Mouse (Mus musculus): Measurements from ENCODE around the gene Myh9. TPM values are rescaled to one million over a fixed set of nuclear protein-coding genes. Genes with fewer than 3 reads are reported as not detected.
"Not testable (repeated sequence)": the region's sequence is repeated elsewhere in the genome, so short reads cannot be mapped to it uniquely, and the experiment has no call there.

Myh9 gene
- polyA plus RNA-seq, 1 experiment from 2014 or later = 14.8 TPM

GRCm38 (mm10) chr15:77732851-77733250 is 109.1 kb downstream of the Myh9 start:
- H3K9me3 ChIP-seq (ENCODE audit: control insufficient read depth, low read length); H3K4me1 ChIP-seq (ENCODE audit: control insufficient read depth, insufficient read depth, low read length); H3K9ac ChIP-seq (replicated peaks; ENCODE audit: low read length); H3K4me3 ChIP-seq (replicated peaks; ENCODE audit: low read depth, low read length); H3K27ac ChIP-seq (replicated peaks; ENCODE audit: low read depth, low read length); ATAC-seq (ENCODE audit: low FRiP score, low TSS enrichment); H3K36me3 ChIP-seq (ENCODE audit: control insufficient read depth, insufficient read depth, low read length); DNase-seq; H3K27me3 ChIP-seq (ENCODE audit: control insufficient read depth, insufficient read depth, low read length); H3K4me2 ChIP-seq (ENCODE audit: low read length): not testable (repeated sequence)
- 72% methylated on average over 10 of the region's 10 CpGs for WGBS

GRCm38 (mm10) chr15:77731605-77732004 is 110.4 kb downstream of the Myh9 start:
- 89% methylated on average over 5 of the region's 5 CpGs for WGBS
- H3K4me1 ChIP-seq (ENCODE audit: control insufficient read depth, insufficient read depth, low read length) = no peaks in the 10 kb centered on the region
- no peak overlapping the region for H3K27ac ChIP-seq (replicated peaks; ENCODE audit: low read depth, low read length)
- no peaks in the 10 kb centered on the region for H3K9me3 ChIP-seq (ENCODE audit: control insufficient read depth, low read length)
- H3K9ac ChIP-seq (replicated peaks; ENCODE audit: low read length) = no peak overlapping the region
- H3K4me2 ChIP-seq (ENCODE audit: low read length) = no peak overlapping the region
- DNase-seq (no peak), ATAC-seq (ENCODE audit: low FRiP score, low TSS enrichment) (no peak)
- H3K4me3 ChIP-seq (replicated peaks; ENCODE audit: low read depth, low read length) = no peak overlapping the region
- no peaks in the 10 kb centered on the region for H3K27me3 ChIP-seq (ENCODE audit: control insufficient read depth, insufficient read depth, low read length)
- no peaks in the 10 kb centered on the region for H3K36me3 ChIP-seq (ENCODE audit: control insufficient read depth, insufficient read depth, low read length)

- not testable (repeated sequence) for ATAC-seq (ENCODE audit: low FRiP score, low TSS enrichment); H3K9me3 ChIP-seq (ENCODE audit: control insufficient read depth, low read length); DNase-seq; H3K36me3 ChIP-seq (ENCODE audit: control insufficient read depth, insufficient read depth, low read length); H3K4me1 ChIP-seq (ENCODE audit: control insufficient read depth, insufficient read depth, low read length); H3K4me3 ChIP-seq (replicated peaks; ENCODE audit: low read depth, low read length); H3K4me2 ChIP-seq (ENCODE audit: low read length); H3K9ac ChIP-seq (replicated peaks; ENCODE audit: low read length); H3K27ac ChIP-seq (replicated peaks; ENCODE audit: low read depth, low read length); H3K27me3 ChIP-seq (ENCODE audit: control insufficient read depth, insufficient read depth, low read length)
- 86% methylated on average over 1 of the region's 4 CpGs for WGBS
These were observed 113.2 kb downstream of the Myh9 start, which contains the start of gene Apol9b for GRCm38 (mm10) chr15:77728739-77729138. Gene Apol9b (plus strand): TSS chr15:77729039.

DNA sequence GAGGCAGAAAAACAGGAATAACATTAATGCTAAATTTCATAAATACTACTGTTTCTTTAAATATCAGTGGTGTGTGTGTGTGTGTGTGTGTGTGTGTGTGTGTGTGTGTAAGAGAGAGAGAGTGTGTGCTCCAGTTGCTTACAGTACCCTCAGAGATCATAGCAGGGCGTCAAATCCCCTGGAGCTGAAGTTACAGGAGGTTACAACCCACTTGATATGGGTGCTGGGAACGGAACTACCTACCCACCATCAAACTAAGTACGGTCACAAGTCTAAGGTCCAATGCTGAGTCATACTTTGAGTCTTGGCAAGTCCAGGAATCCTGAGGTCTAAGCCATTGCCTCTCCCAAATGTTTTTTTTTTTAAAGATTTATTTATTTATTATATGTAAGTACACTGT is 114.2 kb downstream of the Myh9 start:
- not testable (repeated sequence) for H3K9me3 ChIP-seq (ENCODE audit: control insufficient read depth, low read length); DNase-seq; H3K4me3 ChIP-seq (replicated peaks; ENCODE audit: low read depth, low read length); ATAC-seq (ENCODE audit: low FRiP score, low TSS enrichment); H3K27ac ChIP-seq (replicated peaks; ENCODE audit: low read depth, low read length); H3K36me3 ChIP-seq (ENCODE audit: control insufficient read depth, insufficient read depth, low read length); H3K27me3 ChIP-seq (ENCODE audit: control insufficient read depth, insufficient read depth, low read length); H3K4me1 ChIP-seq (ENCODE audit: control insufficient read depth, insufficient read depth, low read length); H3K9ac ChIP-seq (replicated peaks; ENCODE audit: low read length); H3K4me2 ChIP-seq (ENCODE audit: low read length)
- WGBS = 94% methylated on average over 3 of the region's 3 CpGs

GRCm38 (mm10) chr15:77727139-77727538 is 114.8 kb downstream of the Myh9 start:
- H3K9me3 ChIP-seq (ENCODE audit: control insufficient read depth, low read length); H3K27me3 ChIP-seq (ENCODE audit: control insufficient read depth, insufficient read depth, low read length); ATAC-seq (ENCODE audit: low FRiP score, low TSS enrichment); H3K4me3 ChIP-seq (replicated peaks; ENCODE audit: low read depth, low read length); H3K9ac ChIP-seq (replicated peaks; ENCODE audit: low read length); H3K4me1 ChIP-seq (ENCODE audit: control insufficient read depth, insufficient read depth, low read length); H3K27ac ChIP-seq (replicated peaks; ENCODE audit: low read depth, low read length); H3K36me3 ChIP-seq (ENCODE audit: control insufficient read depth, insufficient read depth, low read length); H3K4me2 ChIP-seq (ENCODE audit: low read length): not testable (repeated sequence)
- WGBS = 13% methylated on average over 3 of the region's 3 CpGs
- DNase-seq = peak; percentile 21

DNA sequence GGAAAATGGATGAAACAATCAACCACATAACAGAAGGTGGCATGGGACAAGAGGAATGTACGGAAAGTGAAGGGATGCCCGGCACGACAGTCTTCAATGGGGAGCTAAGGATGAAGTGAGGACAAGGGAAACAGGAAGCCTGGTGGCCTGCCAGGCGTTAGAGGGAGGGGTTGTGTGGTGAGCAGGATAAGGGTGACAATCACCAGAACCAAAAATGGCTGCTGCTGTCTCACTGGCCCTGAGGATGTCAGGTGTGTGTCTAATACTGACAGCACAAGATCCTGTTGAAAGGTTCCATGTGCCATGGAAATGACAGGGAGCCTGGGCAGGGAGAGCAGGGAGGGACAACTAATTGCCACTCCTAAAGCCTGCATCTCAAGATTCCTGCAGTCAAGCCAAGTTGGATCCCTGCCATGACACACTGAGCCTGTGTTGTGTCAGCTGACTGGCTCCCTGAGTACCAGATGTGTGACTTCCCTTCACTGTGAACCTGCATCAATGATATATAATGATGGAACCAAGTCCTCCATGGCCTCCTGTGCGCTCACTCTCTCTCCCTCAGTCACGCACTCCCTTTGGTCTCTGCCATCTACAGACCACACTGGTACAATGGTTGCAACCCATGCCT is 116.5 kb downstream of the Myh9 start:
- H3K9me3 ChIP-seq (ENCODE audit: control insufficient read depth, low read length); H3K4me1 ChIP-seq (ENCODE audit: control insufficient read depth, insufficient read depth, low read length); H3K4me3 ChIP-seq (replicated peaks; ENCODE audit: low read depth, low read length); H3K4me2 ChIP-seq (ENCODE audit: low read length); H3K36me3 ChIP-seq (ENCODE audit: control insufficient read depth, insufficient read depth, low read length); H3K9ac ChIP-seq (replicated peaks; ENCODE audit: low read length); H3K27me3 ChIP-seq (ENCODE audit: control insufficient read depth, insufficient read depth, low read length); ATAC-seq (ENCODE audit: low FRiP score, low TSS enrichment); H3K27ac ChIP-seq (replicated peaks; ENCODE audit: low read depth, low read length): not testable (repeated sequence)
- 70% methylated on average over 3 of the region's 6 CpGs for WGBS
- peak; percentile 28 for DNase-seq

DNA sequence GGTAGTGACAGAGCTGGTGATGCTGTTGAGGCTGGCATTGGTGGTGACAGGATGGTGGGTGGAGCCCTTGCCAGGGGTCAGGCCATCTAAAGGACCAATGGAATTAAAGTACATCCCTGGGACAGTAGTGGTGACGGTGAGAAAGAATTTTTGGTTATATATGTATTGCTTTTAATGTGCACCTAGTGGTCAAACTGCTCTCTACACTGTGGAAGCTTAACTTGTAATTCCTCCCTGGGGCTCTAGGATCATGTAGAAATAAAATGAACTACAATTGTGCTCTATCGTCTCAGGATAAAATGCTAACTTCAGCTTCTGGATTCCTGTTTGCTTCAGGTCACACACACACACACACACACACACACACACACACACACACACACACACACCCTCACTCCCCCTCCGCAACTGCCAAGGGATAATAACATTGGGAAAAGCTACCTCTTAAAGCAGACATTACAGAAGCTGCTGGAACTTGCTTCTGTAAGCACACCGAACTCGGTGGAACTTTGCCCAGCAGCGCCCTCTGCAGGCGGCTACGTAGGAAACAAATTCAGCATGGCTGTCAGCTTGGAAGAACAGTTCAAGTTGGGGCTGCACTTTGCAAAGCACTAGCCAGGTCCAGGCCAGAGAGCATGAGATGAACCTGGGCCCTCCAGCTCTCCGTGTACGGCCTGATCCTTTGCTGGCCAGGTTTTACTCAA is 117.6 kb downstream of the Myh9 start:
- not testable (repeated sequence) for H3K4me2 ChIP-seq (ENCODE audit: low read length); H3K27ac ChIP-seq (replicated peaks; ENCODE audit: low read depth, low read length); H3K4me1 ChIP-seq (ENCODE audit: control insufficient read depth, insufficient read depth, low read length); H3K36me3 ChIP-seq (ENCODE audit: control insufficient read depth, insufficient read depth, low read length); H3K27me3 ChIP-seq (ENCODE audit: control insufficient read depth, insufficient read depth, low read length); H3K9me3 ChIP-seq (ENCODE audit: control insufficient read depth, low read length); ATAC-seq (ENCODE audit: low FRiP score, low TSS enrichment); DNase-seq; H3K4me3 ChIP-seq (replicated peaks; ENCODE audit: low read depth, low read length); H3K9ac ChIP-seq (replicated peaks; ENCODE audit: low read length)
- 25% methylated on average over 2 of the region's 10 CpGs for WGBS

DNA sequence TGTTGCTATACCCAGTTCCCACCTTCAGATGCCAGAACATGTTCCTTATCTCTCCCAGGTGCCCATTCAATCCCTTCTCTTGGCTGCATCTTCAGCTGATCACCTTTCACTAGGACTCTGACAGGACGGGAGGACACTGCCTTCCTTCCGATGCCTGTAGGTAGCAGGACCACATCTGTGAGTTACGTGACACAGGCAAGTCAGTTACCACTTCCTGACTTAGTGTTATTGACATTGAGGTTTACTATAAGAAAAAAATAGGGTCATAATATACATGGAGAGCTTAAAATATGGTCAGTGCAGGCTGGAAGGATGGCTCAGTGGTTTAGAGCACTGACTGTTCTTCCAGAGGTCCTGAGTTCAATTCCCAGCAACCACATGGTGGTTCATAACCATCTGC is 120.5 kb downstream of the Myh9 start:
- not testable (repeated sequence) for DNase-seq; H3K36me3 ChIP-seq (ENCODE audit: control insufficient read depth, insufficient read depth, low read length); H3K4me2 ChIP-seq (ENCODE audit: low read length); H3K4me3 ChIP-seq (replicated peaks; ENCODE audit: low read depth, low read length); H3K27me3 ChIP-seq (ENCODE audit: control insufficient read depth, insufficient read depth, low read length); H3K9ac ChIP-seq (replicated peaks; ENCODE audit: low read length); ATAC-seq (ENCODE audit: low FRiP score, low TSS enrichment); H3K27ac ChIP-seq (replicated peaks; ENCODE audit: low read depth, low read length); H3K4me1 ChIP-seq (ENCODE audit: control insufficient read depth, insufficient read depth, low read length); H3K9me3 ChIP-seq (ENCODE audit: control insufficient read depth, low read length)
- no CpG with 5 or more reads among the region's 3 CpGs for WGBS

- H3K27me3 ChIP-seq (ENCODE audit: control insufficient read depth, insufficient read depth, low read length); H3K4me1 ChIP-seq (ENCODE audit: control insufficient read depth, insufficient read depth, low read length); H3K4me3 ChIP-seq (replicated peaks; ENCODE audit: low read depth, low read length); H3K27ac ChIP-seq (replicated peaks; ENCODE audit: low read depth, low read length); H3K4me2 ChIP-seq (ENCODE audit: low read length); H3K9me3 ChIP-seq (ENCODE audit: control insufficient read depth, low read length); ATAC-seq (ENCODE audit: low FRiP score, low TSS enrichment); H3K36me3 ChIP-seq (ENCODE audit: control insufficient read depth, insufficient read depth, low read length); H3K9ac ChIP-seq (replicated peaks; ENCODE audit: low read length); DNase-seq: not testable (repeated sequence)
- WGBS = 85% methylated on average over 2 of the region's 6 CpGs
These were observed 123.7 kb downstream of the Myh9 start for GRCm38 (mm10) chr15:77718240-77718639.
